ENCODE assay signal across 8 mouse cellular contexts in the genomic region with DNA sequence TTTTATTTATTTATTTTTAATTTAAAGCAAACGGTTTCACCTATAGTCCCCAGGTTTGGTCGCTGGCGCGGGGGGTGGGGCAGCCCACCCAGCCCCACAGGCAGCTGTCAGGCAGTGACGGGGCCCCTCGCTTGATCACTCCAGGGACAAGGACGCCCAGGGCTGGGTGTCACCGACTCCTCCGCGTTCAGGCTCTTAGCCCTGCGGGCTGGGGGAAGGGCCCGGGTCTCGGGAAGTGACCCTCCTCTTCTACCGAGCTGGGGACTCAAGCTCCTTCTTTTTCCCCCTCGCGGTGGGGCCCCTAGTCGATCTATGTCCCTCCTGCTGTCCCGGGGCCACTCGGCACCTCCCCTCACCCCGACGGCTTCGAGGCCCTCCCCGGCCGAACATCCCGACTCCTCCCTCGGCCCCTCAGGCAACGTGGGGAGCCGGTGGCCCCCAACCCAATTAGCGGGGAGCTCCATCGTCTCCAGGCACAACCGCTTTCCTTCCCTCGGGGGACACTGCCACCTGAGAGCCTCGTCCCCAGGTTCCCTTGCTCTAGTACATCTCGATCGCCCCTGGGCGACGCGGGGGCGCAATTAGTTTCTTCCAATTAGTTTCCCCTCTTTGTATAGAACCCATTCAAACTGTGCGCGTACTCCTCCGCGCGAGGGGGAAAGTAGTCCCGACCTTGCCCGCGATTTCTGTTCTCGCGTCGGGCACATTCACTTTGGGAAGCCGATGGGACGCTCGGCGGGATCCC. TPM values are rescaled to one million over a fixed set of nuclear protein-coding genes. Genes with fewer than 3 reads are reported as not detected.
DNase-seq lines count a peak whose midpoint lies in the region; ATAC-seq and TF ChIP-seq lines count a peak whose summit lies in the region.

No protein-coding gene starts in this region.

- peak overlapping the region; percentile 100 for H3K4me2 ChIP-seq in intestine, postnatal 0 days (replicated peaks; ENCODE audit: low read depth)
- H3K4me2 ChIP-seq in liver, embryonic 11.5 days: peak overlapping the region; percentile 92
- peak overlapping the region; percentile 98 for H3K4me2 ChIP-seq in midbrain, postnatal 0 days (ENCODE audit: low read depth, low read length, poor library complexity, severe bottlenecking)

- peak; percentile 87 for DNase-seq in retina, embryonic 14.5 days (ENCODE audit: low spot score)
- no peak for DNase-seq in retina, postnatal 1 day
- peak; percentile 85 for DNase-seq in embryo, embryonic 11 days
- DNase-seq in gastrocnemius, postnatal 4 days (ENCODE audit: low spot score in 2 of 2): peak; percentile 39 to 77
- DNase-seq in liver, embryonic 11.5 days (ENCODE audit: low spot score): peak; percentile 90
- DNase-seq in midbrain, postnatal 0 days (ENCODE audit: low spot score): peak; percentile 88
- peak; percentile 58 for DNase-seq in splenic B cell, adult 2 months (ENCODE audit: low read depth, low spot score)

- H3K9me3 ChIP-seq in intestine, postnatal 0 days (ENCODE audit: control insufficient read depth): no peaks in the 10 kb centered on the region
- no peaks in the 10 kb centered on the region for H3K9me3 ChIP-seq in liver, embryonic 11.5 days (ENCODE audit: control insufficient read depth, low read length)
- H3K9me3 ChIP-seq in midbrain, postnatal 0 days (ENCODE audit: low read length): no peaks in the 10 kb centered on the region

- H3K36me3 ChIP-seq in intestine, postnatal 0 days (ENCODE audit: control insufficient read depth, insufficient read depth): peaks cover 7% of the 10 kb centered on the region; the same call in 1 of the 2 replicates
- H3K36me3 ChIP-seq in liver, embryonic 11.5 days (ENCODE audit: control insufficient read depth, insufficient read depth, low read length): peaks cover 4% of the 10 kb centered on the region; the same call in 1 of the 2 replicates
- no peaks in the 10 kb centered on the region for H3K36me3 ChIP-seq in midbrain, postnatal 0 days (ENCODE audit: insufficient read depth, low read length)
- H3K36me3 ChIP-seq in splenic B cell, adult 2 months (ENCODE audit: control insufficient read depth, insufficient read depth, low read length, poor library complexity, severe bottlenecking): no peaks in the 10 kb centered on the region

- H3K9ac ChIP-seq in intestine, postnatal 0 days (ENCODE audit: low read depth, low read length): peak overlapping the region; percentile 98
- H3K9ac ChIP-seq in liver, embryonic 11.5 days (ENCODE audit: low read depth, low read length): peak overlapping the region; percentile 99
- H3K9ac ChIP-seq in midbrain, postnatal 0 days (replicated peaks; ENCODE audit: low read length, poor library complexity, severe bottlenecking): peak overlapping the region; percentile 63

- WGBS in intestine, postnatal 0 days: under 1% methylated on average over 54 of the region's 54 CpGs
- under 1% methylated on average over 54 of the region's 54 CpGs for WGBS in liver, embryonic 11.5 days
- 0% methylated on average over 54 of the region's 54 CpGs for WGBS in midbrain, postnatal 0 days

- peaks cover 5% of the 10 kb centered on the region; the same call in 1 of the 2 replicates for H3K4me1 ChIP-seq in intestine, postnatal 0 days (replicated peaks; ENCODE audit: control insufficient read depth, insufficient read depth, low read length)
- H3K4me1 ChIP-seq in liver, embryonic 11.5 days (replicated peaks; ENCODE audit: control insufficient read depth, insufficient read depth, low read length): peaks cover 35% of the 10 kb centered on the region
- no peaks in the 10 kb centered on the region; the same call in 1 of the 2 replicates for H3K4me1 ChIP-seq in midbrain, postnatal 0 days (ENCODE audit: insufficient read depth, low read length)

- peak; percentile 21 for ATAC-seq in intestine, postnatal 0 days
- ATAC-seq in liver, embryonic 11.5 days (replicated peaks; ENCODE audit: low FRiP score): peak; percentile 64
- ATAC-seq in midbrain, postnatal 0 days (ENCODE audit: low FRiP score): peak; percentile 57

- peak overlapping the region; percentile 90 for H3K4me3 ChIP-seq in intestine, postnatal 0 days (ENCODE audit: low read depth, low read length)
- H3K4me3 ChIP-seq in liver, embryonic 11.5 days (ENCODE audit: low read depth, low read length): peak overlapping the region; percentile 84
- peak overlapping the region; percentile 96 for H3K4me3 ChIP-seq in midbrain, postnatal 0 days (ENCODE audit: low read depth, low read length)

- H3K27me3 ChIP-seq in intestine, postnatal 0 days (replicated peaks; ENCODE audit: control insufficient read depth, insufficient read depth, low read length): no peaks in the 10 kb centered on the region
- no peaks in the 10 kb centered on the region for H3K27me3 ChIP-seq in liver, embryonic 11.5 days (replicated peaks; ENCODE audit: control insufficient read depth, insufficient read depth, low read length)
- no peaks in the 10 kb centered on the region for H3K27me3 ChIP-seq in midbrain, postnatal 0 days (ENCODE audit: insufficient read depth, low read length)
- no peaks in the 10 kb centered on the region for H3K27me3 ChIP-seq in splenic B cell, adult 2 months (ENCODE audit: control insufficient read depth, insufficient read depth, low read length, poor library complexity, severe bottlenecking)

- TF ChIP-seq CTCF in intestine, postnatal 0 days (IDR thresholded peaks at IDR 0.05; ENCODE audit: low read depth): no peak
- TF ChIP-seq CTCF in midbrain, postnatal 0 days (IDR thresholded peaks at IDR 0.05): no peak

- peak overlapping the region; percentile 92 for H3K27ac ChIP-seq in intestine, postnatal 0 days (ENCODE audit: low read depth, low read length)
- H3K27ac ChIP-seq in liver, embryonic 11.5 days (ENCODE audit: low read depth, low read length): peak overlapping the region; percentile 99
- H3K27ac ChIP-seq in midbrain, postnatal 0 days (ENCODE audit: low read depth, low read length): peak overlapping the region; percentile 89

RNA-seq across cellular contexts. Expression of gene Rcor1, which starts 0.7 kb away (rescaled TPM):
- 10 to 100 TPM; 27.1 to 27.2 TPM for total RNA-seq in gastrocnemius, postnatal 4 days (2021)
- polyA plus RNA-seq in intestine, postnatal 0 days (2015; fragmentation: Nextera tagmentation; extraction: Ambion mirVana): 7.0 and 7.9 TPM in 2 replicates
- polyA plus RNA-seq in liver, embryonic 11.5 days (2014; fragmentation: Nextera tagmentation; extraction: Ambion mirVana): 17.4 and 18.2 TPM in 2 replicates
- 11.3 and 14.9 TPM in 2 replicates for total RNA-seq in midbrain, postnatal 0 days (2014; rRNA removed)
- 2.5 and 2.7 TPM in 2 replicates for polyA plus RNA-seq in midbrain, postnatal 0 days (2015; fragmentation: Nextera tagmentation; extraction: Ambion mirVana)

RNA-seq across cellular contexts. Expression of gene Ankrd9, which starts 59.6 kb away (rescaled TPM):
- total RNA-seq in gastrocnemius, postnatal 4 days (2021): 10 to 100 TPM; 12.9 to 17.5 TPM
- 76.3 and 80.0 TPM in 2 replicates for polyA plus RNA-seq in intestine, postnatal 0 days (2015; fragmentation: Nextera tagmentation; extraction: Ambion mirVana)
- polyA plus RNA-seq in liver, embryonic 11.5 days (2014; fragmentation: Nextera tagmentation; extraction: Ambion mirVana): 32.9 and 33.3 TPM in 2 replicates
- total RNA-seq in midbrain, postnatal 0 days (2014; rRNA removed): 11.8 and 14.0 TPM in 2 replicates
- polyA plus RNA-seq in midbrain, postnatal 0 days (2015; fragmentation: Nextera tagmentation; extraction: Ambion mirVana): 12.1 and 13.4 TPM in 2 replicates
